Mouse (Mus musculus): ENCODE measurements around the gene Morc1.

Morc1 gene

DNA sequence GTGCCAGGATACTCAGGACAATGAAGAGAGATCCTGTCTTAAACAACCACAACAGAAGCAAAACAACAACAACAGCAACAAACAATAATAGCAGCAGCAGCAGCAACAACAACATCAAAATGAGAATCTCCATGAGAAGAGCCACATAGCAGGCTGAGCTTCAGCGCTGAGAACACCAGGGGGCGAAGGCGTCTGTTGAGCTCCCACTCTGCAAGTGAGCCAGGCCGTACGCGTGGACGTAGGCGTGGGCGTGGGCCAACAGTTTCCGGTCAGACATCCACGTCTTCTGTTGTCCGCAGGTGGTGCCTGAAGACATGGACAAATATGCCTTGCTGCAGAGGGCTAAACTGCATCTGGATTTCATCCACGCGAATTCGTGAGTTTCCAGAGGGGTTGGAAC, at the start of gene Morc1:
Gene Morc1, plus strand, starts transcription at position 211 of the 400 bp plus-strand sequence.
- no peak for DNase-seq (ENCODE audit: low spot score in 2 of 2)

- DNase-seq (ENCODE audit: low spot score in 2 of 2), result no peak
Measured at GRCm38 (mm10) chr16:48383582-48384257, 47.3 kb upstream of the Morc1 start.

GRCm38 (mm10) chr16:48386982-48387381, 44.1 kb upstream of the Morc1 start:
- DNase-seq (ENCODE audit: low spot score in 2 of 2), result no peak

- no peak for DNase-seq (ENCODE audit: low spot score in 2 of 2)
Measured at GRCm38 (mm10) chr16:48395278-48395677, 35.8 kb upstream of the Morc1 start.

- no peak for DNase-seq (ENCODE audit: low spot score in 2 of 2)
Measured at GRCm38 (mm10) chr16:48402963-48403362, 28.1 kb upstream of the Morc1 start.

GRCm38 (mm10) chr16:48403423-48403822, 27.6 kb upstream of the Morc1 start:
- no peak for DNase-seq (ENCODE audit: low spot score in 2 of 2)

DNA sequence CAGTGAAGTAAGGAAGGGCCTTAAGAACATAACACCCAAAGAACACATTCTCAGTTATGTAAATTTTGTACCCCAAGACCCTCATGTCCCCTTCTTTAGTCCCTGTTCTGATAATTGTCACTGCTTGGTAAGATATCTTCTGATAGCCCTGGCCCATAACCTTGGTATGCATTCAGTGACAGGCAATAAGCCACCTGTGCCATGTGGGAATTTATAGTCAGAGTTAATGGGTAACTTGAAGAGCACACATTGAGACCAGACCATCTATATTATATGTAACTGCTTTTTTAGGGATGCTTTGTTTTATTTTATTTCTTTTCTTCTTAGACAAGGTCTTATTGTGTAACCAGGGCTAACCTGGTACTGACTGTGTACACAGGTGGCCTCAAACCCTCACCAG, 27.0 kb upstream of the Morc1 start:
- DNase-seq (ENCODE audit: low spot score in 2 of 2), result no peak

DNA sequence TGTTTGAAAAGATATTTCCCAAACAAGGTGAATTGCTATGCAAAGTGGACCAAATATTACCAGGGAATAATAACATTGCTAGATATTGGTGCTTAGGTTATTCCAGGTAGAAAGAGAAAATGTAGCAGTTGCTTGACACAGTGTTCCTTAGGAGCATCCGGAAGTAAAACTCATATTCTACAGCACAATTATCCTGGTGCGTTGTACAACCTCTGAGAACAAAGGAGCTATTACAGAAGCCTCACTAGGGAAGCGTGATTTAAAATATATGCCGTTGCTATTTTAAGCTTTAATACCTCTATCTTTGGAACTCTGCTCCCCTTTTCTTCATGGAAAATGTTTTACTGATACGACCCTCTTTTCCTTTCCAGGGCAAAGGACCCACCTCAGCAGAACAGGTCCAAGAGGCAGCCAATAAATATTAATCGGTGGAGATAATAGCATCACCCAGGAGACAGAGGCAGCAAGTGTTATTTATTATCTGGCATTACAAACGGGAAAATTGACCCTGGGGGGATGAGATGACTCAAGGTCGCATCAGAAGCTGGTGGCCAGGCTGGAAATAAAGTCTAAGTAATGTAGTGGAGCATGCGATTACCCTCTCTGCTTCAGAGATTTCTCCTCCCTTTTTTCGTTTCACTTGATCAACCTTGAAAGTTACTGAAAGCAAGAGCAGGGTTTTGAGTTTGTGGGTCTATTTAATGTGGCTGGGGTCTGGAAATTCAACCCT, 25.2 kb upstream of the Morc1 start:
- no peak for DNase-seq (ENCODE audit: low spot score in 2 of 2)

DNA sequence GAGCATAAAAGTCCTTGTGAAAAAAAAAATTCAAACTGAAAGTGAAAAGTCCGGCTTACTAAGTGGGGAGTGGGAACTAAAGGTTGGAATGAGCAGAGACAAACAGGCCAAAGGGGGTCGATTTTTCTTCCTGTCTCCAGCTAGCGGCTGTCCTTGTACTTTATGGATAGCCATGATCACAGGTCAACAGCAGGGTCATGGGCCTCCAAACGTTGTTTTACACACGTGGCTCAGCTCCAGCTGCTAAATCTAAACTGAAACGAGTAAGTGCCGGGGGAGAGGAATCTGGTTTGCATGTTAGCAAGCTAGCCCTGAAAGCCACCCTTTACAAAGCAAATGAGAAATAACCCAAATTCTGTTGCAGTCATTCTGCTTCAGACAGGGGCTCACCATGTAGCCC, 21.5 kb upstream of the Morc1 start:
- DNase-seq (ENCODE audit: low spot score in 2 of 2), result no peak

GRCm38 (mm10) chr16:48410125-48410524, 20.9 kb upstream of the Morc1 start:
- DNase-seq (ENCODE audit: low spot score in 2 of 2), result no peak

GRCm38 (mm10) chr16:48412246-48412645, 18.8 kb upstream of the Morc1 start, which contains the start of gene Gm5485:
Gene Gm5485 (minus strand): TSS chr16:48412416.
- no peak for DNase-seq (ENCODE audit: low spot score in 2 of 2)

- no peak for DNase-seq (ENCODE audit: low spot score in 2 of 2)
Measured at GRCm38 (mm10) chr16:48418557-48418956, 12.5 kb upstream of the Morc1 start.

DNA sequence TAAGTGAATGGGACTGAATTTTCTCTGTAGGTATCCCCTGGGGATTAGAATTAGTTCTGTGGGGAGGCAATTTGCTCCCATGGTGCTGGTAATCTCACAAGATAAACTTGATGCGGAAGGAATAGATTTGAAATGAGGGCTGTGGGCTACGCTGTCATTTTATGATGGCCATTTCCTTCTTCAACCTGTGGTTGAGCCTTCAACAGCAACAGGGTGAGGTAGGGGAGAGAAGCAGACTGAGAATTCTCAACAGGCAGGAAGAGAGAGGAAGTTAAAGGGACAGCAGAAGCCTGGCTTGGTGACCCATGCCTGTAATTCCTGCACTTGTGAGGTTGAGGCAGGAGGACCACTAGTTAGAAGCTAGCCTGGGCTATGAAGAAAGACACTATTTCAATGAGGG, 12.0 kb upstream of the Morc1 start:
- DNase-seq (ENCODE audit: low spot score in 2 of 2), result no peak

DNA sequence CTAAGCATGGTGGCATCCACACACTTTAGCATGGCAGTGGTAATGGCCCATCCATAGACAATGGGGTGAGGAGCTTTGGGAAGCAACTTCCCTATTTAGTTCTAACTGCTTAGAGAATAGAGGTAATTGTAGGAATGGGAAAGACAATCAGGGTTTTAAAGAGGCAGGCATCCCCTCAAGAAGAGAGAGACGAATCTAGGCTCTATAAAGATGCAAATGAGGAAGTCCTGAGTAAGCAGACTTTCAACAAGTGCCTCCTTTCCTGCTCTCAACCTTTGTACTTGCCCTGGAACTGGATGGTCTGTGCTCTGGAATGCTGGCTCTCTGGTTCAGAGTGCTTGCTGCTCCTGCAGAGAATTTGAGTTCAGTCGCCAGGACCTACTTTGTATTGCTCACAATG, 8.5 kb upstream of the Morc1 start:
- peak; percentile 1 for DNase-seq (ENCODE audit: low spot score in 2 of 2)

DNA sequence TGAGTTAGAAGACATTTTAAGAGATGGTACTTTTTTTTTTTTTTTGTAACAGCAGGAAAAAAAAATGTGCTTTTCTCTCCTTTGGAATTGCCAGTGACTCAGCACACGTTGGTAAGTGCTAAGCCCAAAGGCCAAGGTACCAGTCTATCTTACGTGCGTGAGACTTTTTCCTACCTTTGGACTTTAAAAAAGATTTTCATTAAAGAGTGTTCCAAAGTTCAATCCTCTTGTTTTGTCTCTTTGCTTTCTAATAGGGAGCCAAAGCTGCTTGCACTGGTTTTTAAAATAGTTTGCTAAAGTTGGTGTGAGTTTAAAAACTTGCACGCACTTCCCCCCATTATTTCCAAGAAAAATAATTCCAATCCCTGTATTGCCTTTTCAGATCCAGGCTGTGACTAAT, 7.0 kb upstream of the Morc1 start:
- DNase-seq (ENCODE audit: low spot score in 2 of 2), result no peak

GRCm38 (mm10) chr16:48429427-48429826, 1.6 kb upstream of the Morc1 start:
- DNase-seq (ENCODE audit: low spot score in 2 of 2), result no peak

GRCm38 (mm10) chr16:48435454-48435853, 4.4 kb downstream of the Morc1 start:
- no peak for DNase-seq (ENCODE audit: low spot score in 2 of 2)

DNA sequence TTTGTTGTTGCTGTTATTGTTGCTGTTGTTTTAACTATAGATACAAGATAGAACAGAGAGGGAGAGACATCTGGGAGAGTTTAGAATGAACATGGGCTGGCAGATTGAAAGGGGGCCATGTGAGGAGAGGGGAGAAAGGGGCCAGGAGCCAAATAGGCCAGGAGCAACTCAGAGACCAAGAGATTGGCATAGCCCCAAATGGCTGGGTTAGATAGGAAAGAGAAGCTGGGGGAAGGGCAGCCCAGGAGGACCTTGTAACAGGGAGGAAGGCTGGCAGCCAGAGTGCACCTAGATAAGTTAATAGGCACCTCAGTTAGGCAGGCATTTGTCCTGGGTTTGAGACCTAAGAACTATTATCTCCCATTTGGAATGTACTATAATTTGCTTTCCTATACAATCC, 6.4 kb downstream of the Morc1 start:
- DNase-seq (ENCODE audit: low spot score in 2 of 2), result no peak

- no peak for DNase-seq (ENCODE audit: low spot score in 2 of 2)
Measured at GRCm38 (mm10) chr16:48444589-48444988, 13.6 kb downstream of the Morc1 start.

GRCm38 (mm10) chr16:48446161-48446925, 15.3 kb downstream of the Morc1 start:
- DNase-seq (ENCODE audit: low spot score in 2 of 2), result no peak

DNA sequence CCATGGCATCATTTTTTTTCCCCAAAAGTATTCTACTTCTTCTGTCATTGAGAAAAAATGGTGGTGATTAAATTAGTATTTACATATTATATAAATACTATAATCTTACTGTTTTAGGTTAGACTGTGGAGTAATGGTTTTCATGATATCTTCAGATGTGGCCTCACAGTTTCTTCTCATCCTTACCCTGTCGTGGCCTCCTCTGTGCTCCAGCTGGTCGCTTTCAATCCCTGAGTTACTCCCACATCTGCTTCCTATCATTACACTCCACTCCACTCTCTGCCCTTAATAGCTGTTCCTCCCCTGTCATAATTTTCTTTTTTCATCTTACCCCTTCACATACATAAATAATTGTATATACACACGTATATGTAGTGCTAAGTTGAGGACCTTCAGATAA, 22.2 kb downstream of the Morc1 start:
- DNase-seq (ENCODE audit: low spot score in 2 of 2), result no peak

DNA sequence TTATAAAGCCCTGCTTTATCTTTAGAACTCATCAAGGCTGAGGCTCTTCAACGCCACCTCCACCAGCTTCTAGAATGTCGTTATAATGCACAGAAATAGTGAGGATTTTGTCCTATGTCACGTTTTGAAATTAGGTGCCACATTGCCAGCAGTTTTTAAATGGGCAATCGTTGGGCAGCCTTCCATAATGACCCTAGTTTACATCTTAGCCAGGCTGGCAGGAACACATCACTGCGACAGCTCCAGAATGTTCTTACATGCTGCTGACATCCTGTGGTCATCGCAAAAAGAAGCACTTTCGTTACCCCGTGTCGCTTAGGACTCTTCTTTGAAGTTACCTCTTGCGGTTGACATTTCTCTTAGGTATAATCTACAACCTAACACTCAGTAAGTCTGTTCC, 42.4 kb downstream of the Morc1 start:
- DNase-seq (ENCODE audit: low spot score in 2 of 2), result no peak
